Mouse (Mus musculus) liver, adult 2 months (tissue): ENCODE data around the gene Nmur1.

Source experiments
- CTCF ChIP-seq: fragments of 200-500 bp; IDR thresholded peaks from 2 replicates; pipeline ENCODE4 v1.5.1; 2011; ENCODE audit warnings: low read depth, low read length, control low read depth
- POLR2A ChIP-seq: fragments of 200-500 bp; IDR thresholded peaks from 2 replicates; pipeline ENCODE4 v1.6.1; 2011; ENCODE audit warnings: low read length, control low read depth; ENCODE audit not compliant: insufficient read depth; ENCODE audit errors: extremely low read depth

DNA sequence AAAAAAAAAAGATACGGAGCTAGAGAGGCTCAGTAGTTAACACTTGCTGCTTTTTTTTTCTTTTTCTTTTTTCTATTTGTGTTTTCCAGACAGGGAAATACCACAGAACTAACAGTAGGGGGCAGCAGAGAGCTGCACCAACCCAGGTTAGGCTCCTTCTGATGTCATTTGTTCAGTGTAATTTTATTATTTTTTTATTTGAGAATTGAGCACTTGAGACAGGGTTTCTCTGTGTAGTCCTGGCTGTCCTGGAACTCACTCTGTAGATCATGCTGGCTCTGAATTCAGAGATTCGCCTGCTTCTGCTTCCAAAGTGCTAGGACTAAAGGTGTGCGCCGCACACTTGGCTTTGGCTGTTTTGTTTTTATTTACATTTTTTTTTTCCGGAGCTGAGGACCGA lies 9.7 kb downstream of the Nmur1 start:
- no peak for TF ChIP-seq POLR2A
- TF ChIP-seq CTCF = peak; percentile 60; the same call in 1 of the 2 replicates
